Mouse (Mus musculus) c-Kit-negative CD71-positive TER-119-positive erythroid progenitor cells, embryonic 14.5 days (primary cell): ENCODE results near the gene Nfix.

Source experiments
- DNase-seq: peaks from one replicate; pipeline ENCODE4 v3.0.0-alpha.2; 2013; ENCODE audit warnings: low read depth, low spot score

Nfix gene

GRCm38 (mm10) chr8:84718476-84718875 is 81.7 kb downstream of the Nfix start:
- no peak for DNase-seq

DNA sequence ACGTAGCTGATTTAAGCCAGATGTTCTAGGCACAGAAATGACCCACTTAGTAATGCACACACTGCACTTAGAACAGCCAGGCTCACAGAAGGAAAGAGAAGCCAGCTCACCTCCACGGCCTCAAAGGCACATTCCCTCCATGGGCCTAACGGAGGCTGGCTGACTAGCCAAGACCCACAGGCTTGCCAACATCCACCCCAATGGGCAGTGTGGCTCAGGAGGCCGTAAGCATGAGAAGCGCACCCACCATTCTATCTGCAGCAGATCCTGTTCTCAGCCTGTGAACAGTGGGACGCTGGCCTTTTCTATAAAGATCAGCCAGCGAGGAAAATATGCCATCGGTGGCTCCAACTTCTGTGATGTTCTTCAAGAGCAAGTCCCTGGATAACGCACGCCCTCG is 83.4 kb downstream of the Nfix start:
- no peak for DNase-seq

- no peak for DNase-seq
Measured at GRCm38 (mm10) chr8:84715893-84716468, 84.2 kb downstream of the Nfix start.

DNA sequence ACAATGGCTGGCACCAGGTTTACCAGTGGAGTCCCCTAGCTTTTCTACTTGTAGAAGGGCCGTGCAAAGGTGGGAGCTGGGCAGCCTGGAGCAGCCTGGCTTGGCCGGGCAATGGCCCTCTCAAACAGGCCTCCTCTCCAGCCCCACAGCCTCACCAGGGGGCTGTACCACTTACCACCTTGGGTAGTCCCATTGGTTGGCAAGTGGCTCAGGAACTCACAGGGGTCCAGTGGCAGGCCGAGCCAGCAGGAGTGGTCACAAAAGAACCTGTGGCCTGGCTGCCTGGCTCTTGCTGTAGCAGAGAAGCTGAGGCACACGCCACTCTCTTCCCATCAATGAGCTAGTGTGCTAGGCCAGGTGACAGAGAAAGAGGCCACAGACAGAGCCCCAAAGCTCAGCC is 86.0 kb downstream of the Nfix start:
- DNase-seq: no peak

GRCm38 (mm10) chr8:84713381-84713780 is 86.8 kb downstream of the Nfix start:
- DNase-seq: no peak

DNA sequence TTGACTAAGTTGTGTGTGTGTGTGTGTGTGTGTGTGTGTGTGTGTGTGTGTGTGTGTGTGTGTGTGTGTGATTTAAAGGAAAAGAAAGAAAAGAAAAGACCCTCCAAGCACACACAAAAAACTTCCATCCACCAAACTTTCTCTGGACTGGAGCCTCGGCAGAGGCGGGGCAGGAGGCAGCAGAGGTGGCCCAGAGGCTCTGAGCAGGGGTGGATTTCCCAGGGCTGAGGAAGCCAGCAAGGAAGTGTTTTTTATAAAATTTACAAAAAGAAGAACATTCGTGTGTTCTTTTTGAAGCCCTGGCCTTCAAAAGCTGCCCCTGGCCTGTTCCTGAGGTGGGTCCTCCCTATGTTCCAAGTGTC is 87.4 kb downstream of the Nfix start:
- DNase-seq: no peak

DNA sequence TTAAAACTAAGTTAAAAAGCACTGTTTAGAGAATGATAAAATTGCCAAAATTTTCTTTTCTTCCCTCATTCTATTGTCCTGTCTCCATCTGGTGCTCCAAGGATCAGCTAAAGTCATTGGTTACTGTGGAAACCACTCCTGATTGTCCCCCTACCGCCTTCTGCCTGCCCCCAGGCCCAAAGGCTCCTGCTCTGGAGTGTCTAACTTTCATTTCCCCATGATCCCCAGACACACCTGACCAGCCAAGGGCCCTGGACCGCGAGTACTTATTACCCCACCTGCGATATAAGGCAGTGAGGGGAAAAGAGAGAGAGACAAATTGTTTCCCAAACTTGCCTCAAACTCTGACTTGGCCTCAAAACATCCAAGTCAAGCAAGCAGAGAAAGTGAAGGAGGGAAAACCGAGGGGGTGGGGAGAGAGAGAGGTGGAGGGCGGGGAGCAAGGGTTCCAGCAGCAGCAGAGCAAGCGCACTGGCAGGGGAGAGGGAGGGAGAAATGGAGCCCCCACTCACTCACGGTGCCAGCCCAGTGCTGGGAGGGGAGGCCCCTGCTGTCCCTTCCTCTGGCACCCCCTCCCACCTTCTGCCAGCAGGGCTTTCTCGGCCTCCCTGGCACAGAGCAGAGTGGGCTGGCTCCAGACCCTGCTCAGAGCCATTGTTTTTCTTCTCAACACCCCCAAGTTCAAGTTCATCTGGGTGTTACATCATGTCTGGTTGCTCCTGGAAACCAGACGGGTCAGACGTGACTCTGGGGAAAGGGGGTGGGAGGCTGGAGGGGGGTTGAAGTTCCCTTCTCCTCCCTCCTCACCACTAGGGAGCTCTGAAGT is 88.0 kb downstream of the Nfix start:
- DNase-seq: no peak

- no peak for DNase-seq
Measured at GRCm38 (mm10) chr8:84711312-84711711, 88.8 kb downstream of the Nfix start.

GRCm38 (mm10) chr8:84709931-84710330 is 90.2 kb downstream of the Nfix start:
- no peak for DNase-seq

DNA sequence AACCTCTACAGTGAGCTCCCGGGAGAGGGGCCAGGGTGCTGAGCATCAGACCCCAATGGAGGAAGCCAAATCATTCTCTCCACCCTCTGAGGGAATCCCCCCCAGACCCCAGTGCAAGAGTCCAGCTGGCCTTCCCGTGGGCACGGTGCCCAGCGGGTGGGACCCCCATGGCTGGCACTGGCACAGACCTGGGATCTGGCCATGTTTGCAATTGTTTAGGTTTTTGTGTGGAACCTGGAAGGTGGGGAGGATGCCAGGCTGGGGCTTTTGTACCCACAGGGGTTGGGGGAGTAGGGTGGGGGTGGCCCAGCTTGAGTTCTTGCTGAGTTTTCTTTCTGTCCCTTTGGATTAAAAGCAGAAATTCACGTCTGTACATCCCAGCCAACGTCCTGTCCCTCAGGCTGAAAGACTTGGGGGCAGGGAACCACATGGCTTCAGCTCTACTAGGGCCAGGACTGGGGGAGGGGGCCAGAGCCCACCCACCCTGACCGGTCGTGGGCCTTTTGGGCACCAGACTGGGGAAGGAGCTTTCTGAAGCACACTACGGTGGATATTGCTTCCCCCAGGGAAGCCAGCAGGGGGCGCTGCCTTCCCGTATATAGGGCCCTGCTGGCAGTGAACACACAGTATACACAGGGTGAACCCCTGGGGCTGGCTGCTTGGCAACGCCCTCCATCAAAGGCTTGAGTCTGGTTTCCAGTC is 91.2 kb downstream of the Nfix start:
- DNase-seq: peak; percentile 88

GRCm38 (mm10) chr8:84708071-84708541 is 92.0 kb downstream of the Nfix start:
- DNase-seq: no peak

DNA sequence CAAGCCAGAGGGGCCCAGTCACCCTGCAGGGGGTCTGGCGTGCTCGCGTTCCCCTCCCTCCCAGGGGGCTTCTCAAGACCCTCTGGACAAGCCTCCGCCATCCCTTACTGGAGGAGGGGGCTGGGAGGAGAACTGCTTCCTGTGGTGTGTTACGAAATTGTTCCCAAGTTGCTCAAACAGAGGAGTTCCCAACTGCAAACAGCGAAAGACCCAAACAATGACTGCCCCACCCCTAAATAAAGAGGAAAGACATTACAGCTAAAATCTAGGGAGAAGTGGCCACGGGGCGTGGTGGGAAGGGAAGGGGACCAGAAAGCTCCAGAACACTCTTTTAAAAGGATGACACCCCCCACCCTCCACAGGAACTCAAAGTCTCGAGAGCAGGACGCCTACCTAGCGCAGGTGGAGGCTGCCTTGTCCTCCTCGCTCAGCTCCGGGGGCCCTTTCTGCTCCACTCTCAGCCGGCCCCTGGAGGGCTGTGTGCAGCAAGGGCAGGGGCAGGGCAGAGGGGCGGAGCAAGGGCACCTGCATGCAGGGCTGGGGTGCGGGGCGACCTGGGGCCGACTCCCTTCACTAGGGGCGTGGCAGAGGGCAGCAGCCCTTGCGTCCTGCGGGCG is 92.8 kb downstream of the Nfix start:
- DNase-seq: no peak

DNA sequence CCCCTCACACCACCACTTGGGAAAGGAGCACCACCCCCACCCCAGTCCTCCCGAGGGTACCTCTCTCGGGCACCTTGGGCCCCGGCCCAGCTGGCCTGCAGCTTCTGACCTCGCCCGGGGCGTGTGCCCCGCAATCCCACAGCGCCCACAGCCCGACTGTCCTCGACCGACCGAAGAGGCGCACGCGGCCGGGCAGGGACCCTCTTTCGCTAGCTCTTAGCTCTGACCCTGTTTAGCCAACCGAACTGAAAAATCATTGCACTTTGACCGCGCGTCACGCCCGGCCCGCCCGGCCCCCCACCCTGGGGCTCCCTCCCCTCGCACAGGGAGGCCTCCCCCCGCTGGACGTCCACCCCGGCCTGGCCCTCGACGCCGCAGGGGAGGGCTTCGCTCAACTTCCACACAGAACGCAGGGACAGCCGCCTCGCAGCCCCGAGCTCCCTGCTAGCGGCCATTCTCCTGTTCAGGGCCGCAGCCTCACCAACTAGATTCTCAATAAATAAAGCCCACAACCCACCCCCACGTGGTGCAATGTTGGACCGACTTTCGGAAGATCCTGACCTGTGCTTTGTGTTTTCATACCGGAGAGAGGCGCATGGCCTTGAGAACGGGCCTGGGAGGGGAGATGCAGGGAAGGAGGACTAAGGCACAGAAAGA is 93.4 kb downstream of the Nfix start:
- DNase-seq: no peak

DNA sequence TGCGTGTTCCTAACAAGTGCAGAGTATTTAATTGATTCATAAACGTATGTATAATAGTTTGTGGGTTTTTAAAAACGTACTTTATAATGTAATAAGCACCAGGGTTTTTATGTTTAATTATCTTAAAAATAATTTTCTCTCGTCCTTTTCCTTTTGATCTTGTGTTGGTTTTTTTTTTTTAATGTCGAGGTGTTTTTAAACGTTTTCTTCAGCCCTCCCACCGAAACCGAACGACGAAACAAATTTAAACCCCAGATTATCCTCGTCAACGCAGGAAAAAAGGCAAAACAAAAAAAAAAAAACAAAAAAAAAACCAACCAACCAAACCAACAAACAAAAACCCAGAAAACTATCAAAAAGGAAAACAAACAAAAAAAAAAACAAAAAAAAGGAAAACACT is 94.2 kb downstream of the Nfix start:
- DNase-seq: no peak

GRCm38 (mm10) chr8:84704867-84705831 is 95.0 kb downstream of the Nfix start:
- DNase-seq: no peak

GRCm38 (mm10) chr8:84704356-84704755 is 95.8 kb downstream of the Nfix start:
- peak; percentile 82 for DNase-seq

DNA sequence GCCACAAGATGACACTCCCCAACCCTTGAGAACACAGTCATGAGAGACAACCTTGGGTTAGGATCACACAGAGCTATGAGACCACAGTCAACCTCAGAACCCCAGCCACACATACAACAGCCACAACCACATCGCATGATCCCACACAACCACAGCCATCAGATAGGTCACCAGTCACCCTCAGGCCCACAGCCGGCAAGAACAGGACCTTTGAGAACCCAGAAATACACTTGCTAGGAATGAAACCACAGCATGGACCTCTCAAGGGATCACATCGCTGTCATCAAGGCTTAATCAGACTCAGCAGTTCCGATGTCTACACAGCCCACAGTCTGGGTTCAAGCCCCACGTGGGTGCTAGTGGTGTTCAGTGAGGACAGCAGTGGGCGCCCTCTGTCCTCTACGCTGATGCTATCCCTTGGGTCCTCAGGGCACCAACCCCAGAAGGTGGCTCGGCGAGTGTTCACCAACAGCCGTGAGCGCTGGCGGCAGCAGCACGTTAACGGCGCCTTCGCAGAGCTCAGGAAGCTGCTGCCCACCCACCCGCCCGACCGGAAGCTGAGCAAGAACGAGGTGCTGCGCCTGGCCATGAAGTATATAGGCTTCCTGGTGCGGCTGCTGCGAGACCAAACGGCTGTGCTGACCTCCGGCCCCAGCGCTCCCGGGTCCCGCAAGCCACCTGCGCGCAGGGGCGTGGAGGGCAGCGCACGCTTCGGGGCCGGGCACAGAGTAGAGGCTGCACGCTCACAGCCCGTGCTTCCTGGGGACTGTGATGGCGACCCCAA is 96.5 kb downstream of the Nfix start:
- no peak for DNase-seq

DNA sequence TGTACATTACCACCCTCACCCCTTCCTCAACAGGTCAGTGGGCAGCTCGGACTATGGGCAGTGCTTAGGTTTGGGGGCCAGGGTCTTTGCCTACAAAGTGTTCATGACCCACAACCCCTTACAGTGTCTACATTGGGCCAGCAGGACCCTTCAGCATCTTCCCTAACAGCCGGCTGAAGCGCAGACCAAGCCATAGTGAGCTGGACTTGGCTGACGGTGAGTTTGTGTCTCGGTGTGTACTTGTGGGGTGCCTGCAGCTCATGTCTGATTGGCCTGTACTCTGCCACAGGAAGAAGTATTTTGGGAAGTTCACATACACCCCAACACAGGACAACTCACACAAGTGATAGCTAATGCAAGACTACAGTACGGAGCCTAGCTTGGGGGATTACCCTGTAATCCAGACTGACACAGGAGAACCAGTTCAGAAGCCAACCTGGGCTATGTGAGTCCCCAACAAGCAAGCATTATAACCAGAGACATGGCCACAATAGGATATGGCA is 97.1 kb downstream of the Nfix start:
- DNase-seq: no peak

GRCm38 (mm10) chr8:84702561-84702960 is 97.6 kb downstream of the Nfix start:
- DNase-seq: no peak
